Mouse (Mus musculus) bone marrow macrophage, adult 2 months (primary cell): ENCODE data around the gene Acy3.

Source experiments
- CTCF ChIP-seq: IDR thresholded peaks from 2 replicates; pipeline ENCODE4 v1.5.1; 2012; ENCODE audit warnings: low read depth, mild to moderate bottlenecking, low read length, moderate library complexity
- POLR2A ChIP-seq: IDR thresholded peaks from 2 replicates; pipeline ENCODE4 v1.6.1; 2012; ENCODE audit warnings: mild to moderate bottlenecking, low read depth, low read length, borderline replicate concordance

GRCm38 (mm10) chr19:3964030-3964429 is 22.3 kb upstream of the Acy3 start:
- TF ChIP-seq CTCF (no peak), POLR2A (no peak)
